Mouse (Mus musculus) forebrain, embryonic 11.5 days (tissue): ENCODE data around the gene Stard10. TPM values are rescaled to one million over a fixed set of nuclear protein-coding genes. Genes with fewer than 3 reads are reported as not detected.

Experiments
- ATAC-seq: fragments of 200-750 bp; cut with Nextera tagmentation; replicated peaks from 2 replicates; pipeline ENCODE4 v1.8.0; 2017; ENCODE audit warnings: moderate TSS enrichment; ENCODE audit not compliant: low FRiP score
- DNase-seq: peaks from one replicate; pipeline ENCODE4 v3.0.0-alpha.2; 2017; ENCODE audit warnings: low spot score
- H3K27ac ChIP-seq: fragments of 300-500 bp; sonication (generic); 2 replicates; pipeline ENCODE4 v1.5.1; 2014; ENCODE audit warnings: low read depth, low read length
- H3K27me3 ChIP-seq: fragments of 300-500 bp; sonication (generic); 2 replicates; pipeline ENCODE4 v1.6.1; 2014; ENCODE audit warnings: mild to moderate bottlenecking, low read length, mixed read lengths; ENCODE audit not compliant: control insufficient read depth, insufficient read depth
- H3K36me3 ChIP-seq: fragments of 300-500 bp; sonication (generic); 2 replicates; pipeline ENCODE4 v1.6.1; 2014; ENCODE audit warnings: mild to moderate bottlenecking, low read length, moderate library complexity, mixed read lengths; ENCODE audit not compliant: control insufficient read depth, insufficient read depth
- H3K4me1 ChIP-seq: fragments of 300-500 bp; sonication (generic); replicated peaks from 2 replicates; pipeline ENCODE4 v1.6.1; 2014; ENCODE audit warnings: low read length, mixed read lengths; ENCODE audit not compliant: control insufficient read depth, insufficient read depth
- H3K4me2 ChIP-seq: fragments of 300-500 bp; sonication (generic); 2 replicates; pipeline ENCODE4 v1.6.1; 2014; ENCODE audit warnings: low read depth, mild to moderate bottlenecking, low read length, moderate library complexity, mixed read lengths; ENCODE audit not compliant: severe bottlenecking
- H3K4me3 ChIP-seq: fragments of 300-500 bp; sonication (generic); 2 replicates; pipeline ENCODE4 v1.5.1; 2014; ENCODE audit warnings: low read depth, low read length
- H3K9ac ChIP-seq: fragments of 300-500 bp; sonication (generic); 2 replicates; pipeline ENCODE4 v1.6.1; 2014; ENCODE audit warnings: low read length
- H3K9me3 ChIP-seq: fragments of 300-500 bp; sonication (generic); 2 replicates; pipeline ENCODE4 v1.6.1; 2016; ENCODE audit warnings: low read length, mixed read lengths; ENCODE audit not compliant: control insufficient read depth
- WGBS: fragments of 180-500 bp; shearing (Covaris S2); extraction: QIAGEN DNeasy Blood & Tissue Kit; methylation state at CpG from one replicate; pipeline ENCODE4 v1.1.7; 2014; 5-methylcytosine and 5-hydroxymethylcytosine counted together
- polyA plus RNA-seq: library from polyadenylated mRNA; unstranded; fragments of >200 nt; fragmentation: Nextera tagmentation; extraction: Ambion mirVana; gene quantifications from 2 replicates; pipeline ENCODE4 v1.2.1, GENCODE M21; 2014

The Stard10 gene
- polyA plus RNA-seq, 1 experiment from 2014 or later = 6.3 TPM

- Histone ChIP-seq H3K9me3 (no peaks in the 10 kb centered on the region), H3K27ac (no peak overlapping the region), H3K4me2 (no peak overlapping the region), H3K36me3 (no peaks in the 10 kb centered on the region), H3K9ac (no peak overlapping the region; the same call in 1 of the 2 replicates), H3K4me3 (no peak overlapping the region), H3K27me3 (no peaks in the 10 kb centered on the region), H3K4me1 (no peaks in the 10 kb centered on the region; the same call in 1 of the 2 replicates)
- WGBS = 79% methylated on average over 4 of the region's 4 CpGs
- ATAC-seq (no peak), DNase-seq (no peak)
Measured at GRCm38 (mm10) chr7:101329606-101330005, 12.7 kb downstream of the Stard10 start.

DNA sequence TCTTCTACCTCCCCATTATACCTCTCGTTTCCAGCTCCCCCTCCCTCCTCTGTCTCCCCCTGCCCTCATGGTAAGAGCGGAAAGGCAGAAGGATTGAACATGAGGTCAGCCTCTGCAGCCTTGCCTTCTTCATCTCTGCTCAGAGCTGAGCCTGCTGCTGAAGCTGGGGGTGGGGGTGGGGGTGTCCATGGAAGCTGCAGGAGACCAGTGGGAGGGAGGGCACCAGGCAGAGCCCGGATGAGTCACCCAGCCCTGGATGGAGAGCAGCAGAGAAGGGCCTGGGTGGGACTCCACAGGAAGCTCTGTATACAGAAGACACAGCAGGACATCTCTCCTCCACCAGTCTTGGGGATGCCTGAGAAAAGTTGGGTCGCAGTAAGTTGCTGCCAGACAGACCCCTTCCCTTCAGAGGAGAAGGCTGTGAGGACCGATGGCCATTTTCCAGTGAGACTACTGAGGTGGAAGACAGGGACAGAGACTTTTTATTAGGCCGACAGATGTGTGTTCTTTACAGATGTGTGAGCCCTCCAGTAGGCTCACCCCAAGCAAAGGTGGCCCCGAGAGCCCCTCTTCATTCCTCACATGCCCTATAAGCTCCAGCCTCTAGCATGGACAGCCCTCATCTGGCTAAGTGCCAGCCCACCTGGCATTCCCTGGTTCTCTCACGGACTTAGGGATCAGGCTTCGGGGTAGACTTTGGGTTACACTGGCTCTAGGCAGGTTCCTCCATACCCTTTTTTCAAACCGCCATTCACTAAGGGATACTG lies 13.4 kb downstream of the Stard10 start:
- Histone ChIP-seq H3K4me1 (no peaks in the 10 kb centered on the region; the same call in 1 of the 2 replicates), H3K9ac (no peak overlapping the region), H3K4me3 (no peak overlapping the region), H3K27me3 (no peaks in the 10 kb centered on the region), H3K9me3 (no peaks in the 10 kb centered on the region), H3K4me2 (no peak overlapping the region), H3K36me3 (no peaks in the 10 kb centered on the region), H3K27ac (no peak overlapping the region)
- WGBS = 72% methylated on average over 10 of the region's 10 CpGs
- ATAC-seq (no peak), DNase-seq (no peak)

- ATAC-seq = no peak
- WGBS = 71% methylated on average over 4 of the region's 4 CpGs
- no peak overlapping the region for H3K27ac ChIP-seq
Measured at GRCm38 (mm10) chr7:101330841-101331173, 13.9 kb downstream of the Stard10 start.

GRCm38 (mm10) chr7:101332045-101332831 lies 15.4 kb downstream of the Stard10 start:
- no peak overlapping the region for H3K4me3 ChIP-seq
- H3K9me3 ChIP-seq = no peaks in the 10 kb centered on the region
- H3K4me2 ChIP-seq = no peak overlapping the region
- no peak overlapping the region for H3K9ac ChIP-seq
- H3K27ac ChIP-seq = no peak overlapping the region
- WGBS = 83% methylated on average over 5 of the region's 5 CpGs
- no peak for DNase-seq
- H3K27me3 ChIP-seq = no peaks in the 10 kb centered on the region
- no peaks in the 10 kb centered on the region; the same call in 1 of the 2 replicates for H3K4me1 ChIP-seq
- H3K36me3 ChIP-seq = no peaks in the 10 kb centered on the region
- no peak for ATAC-seq

More at GRCm38 (mm10) chr7:101330841-101331173, 13.9 kb downstream of the Stard10 start:
- no peaks in the 10 kb centered on the region for H3K36me3 ChIP-seq
- H3K4me1 ChIP-seq = no peaks in the 10 kb centered on the region; the same call in 1 of the 2 replicates
- H3K9me3 ChIP-seq = no peaks in the 10 kb centered on the region
- DNase-seq = no peak
- no peak overlapping the region for H3K4me3 ChIP-seq
- no peak overlapping the region for H3K9ac ChIP-seq
- H3K4me2 ChIP-seq = no peak overlapping the region
- no peaks in the 10 kb centered on the region for H3K27me3 ChIP-seq

DNA sequence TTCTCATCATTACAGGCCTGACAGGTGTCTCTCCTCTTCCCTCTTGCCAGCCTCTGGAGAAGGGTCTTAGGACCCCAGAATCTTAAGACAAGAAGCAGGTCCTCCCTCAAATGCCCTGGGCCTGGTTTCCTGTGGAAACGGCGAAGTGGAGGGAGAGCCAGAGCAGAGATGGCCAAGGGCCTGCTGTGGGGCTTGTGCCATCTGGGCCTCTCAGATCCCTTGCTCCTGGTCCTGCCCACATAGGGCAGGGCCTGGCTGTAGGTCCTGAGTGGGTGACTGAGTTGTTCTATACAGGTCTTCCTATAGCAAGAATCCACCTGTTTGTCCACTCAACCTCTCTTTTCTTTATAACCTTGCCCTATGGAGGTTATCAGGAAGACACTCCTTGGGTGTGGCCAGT lies 18.3 kb downstream of the Stard10 start:
- H3K9ac ChIP-seq = no peak overlapping the region
- H3K27me3 ChIP-seq = no peaks in the 10 kb centered on the region
- no peaks in the 10 kb centered on the region for H3K36me3 ChIP-seq
- no peaks in the 10 kb centered on the region for H3K4me1 ChIP-seq
- H3K4me2 ChIP-seq = no peak overlapping the region
- DNase-seq (no peak), ATAC-seq (no peak)
- H3K27ac ChIP-seq = no peak overlapping the region
- no peaks in the 10 kb centered on the region for H3K9me3 ChIP-seq
- 85% methylated on average over 2 of the region's 2 CpGs for WGBS
- H3K4me3 ChIP-seq = no peak overlapping the region

DNA sequence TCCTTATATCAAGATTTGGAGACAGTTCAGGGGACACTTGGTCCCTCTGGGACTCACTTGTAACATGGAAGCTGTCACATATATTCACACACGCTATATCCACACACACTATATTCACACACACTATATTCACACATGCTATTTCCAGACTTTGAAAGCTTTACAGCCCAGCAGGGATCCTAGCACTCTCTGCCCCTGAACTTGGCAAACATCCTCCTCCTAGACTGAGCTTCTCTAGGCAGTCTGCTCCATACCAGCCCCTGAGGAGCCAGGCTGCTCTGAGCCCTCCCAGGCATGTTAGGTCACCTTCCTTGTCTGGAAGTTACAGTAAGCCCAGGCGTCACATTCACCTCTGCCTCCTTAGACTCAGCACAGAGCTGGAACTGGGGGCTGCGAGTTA lies 19.8 kb downstream of the Stard10 start:
- Histone ChIP-seq H3K9me3 (no peaks in the 10 kb centered on the region), H3K27ac (no peak overlapping the region), H3K36me3 (no peaks in the 10 kb centered on the region), H3K4me2 (no peak overlapping the region), H3K4me3 (no peak overlapping the region), H3K4me1 (no peaks in the 10 kb centered on the region), H3K9ac (no peak overlapping the region), H3K27me3 (no peaks in the 10 kb centered on the region)
- DNase-seq (no peak), ATAC-seq (no peak)
- WGBS = 92% methylated on average over 3 of the region's 3 CpGs

DNA sequence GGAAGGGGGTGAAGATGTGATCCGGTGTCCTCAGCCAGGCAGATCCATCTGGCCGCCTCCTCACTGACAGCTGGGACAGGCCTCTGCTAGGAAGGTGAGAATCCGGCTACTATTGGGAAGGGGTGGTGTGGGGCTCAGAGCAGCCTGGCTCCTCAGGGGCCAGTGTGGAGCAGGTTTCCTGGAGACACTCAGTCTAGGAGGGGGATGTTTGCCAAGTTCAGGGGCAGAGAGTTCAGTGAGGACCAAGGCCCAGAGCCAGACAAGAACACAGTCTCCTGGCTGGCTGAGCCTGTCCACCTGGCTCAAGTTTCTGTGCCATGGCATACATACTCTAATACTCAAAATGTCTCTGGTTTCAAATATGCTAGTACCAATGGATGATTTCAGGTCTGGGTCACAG lies 20.5 kb downstream of the Stard10 start:
- no peaks in the 10 kb centered on the region for H3K4me1 ChIP-seq
- no peak overlapping the region for H3K27ac ChIP-seq
- DNase-seq (no peak), ATAC-seq (no peak)
- H3K9ac ChIP-seq = no peak overlapping the region
- H3K9me3 ChIP-seq = no peaks in the 10 kb centered on the region
- no peak overlapping the region for H3K4me3 ChIP-seq
- H3K27me3 ChIP-seq = no peaks in the 10 kb centered on the region
- no peak overlapping the region for H3K4me2 ChIP-seq
- no peaks in the 10 kb centered on the region for H3K36me3 ChIP-seq
- 92% methylated on average over 3 of the region's 3 CpGs for WGBS

DNA sequence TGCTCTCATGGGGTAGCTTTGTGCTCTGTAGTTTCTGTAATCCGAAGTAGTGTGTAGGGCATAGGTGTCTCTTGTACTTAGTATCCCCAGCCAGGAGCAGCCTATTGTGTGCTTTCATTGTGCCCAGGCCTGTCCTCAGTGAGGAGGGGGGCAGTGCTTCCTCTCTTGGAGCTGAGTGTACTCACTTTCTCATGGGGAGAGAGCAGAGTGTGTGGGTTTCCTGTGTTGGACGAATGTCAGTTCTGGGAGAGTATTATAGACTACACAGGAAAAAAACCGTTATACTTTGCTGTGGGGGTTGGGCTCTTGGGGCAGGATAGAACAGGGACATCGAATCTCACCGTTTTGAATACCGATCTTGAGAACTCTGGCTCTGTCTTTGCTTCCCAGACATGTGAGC lies 24.5 kb downstream of the Stard10 start:
- Histone ChIP-seq H3K4me2 (no peak overlapping the region), H3K9me3 (no peaks in the 10 kb centered on the region), H3K36me3 (no peaks in the 10 kb centered on the region), H3K4me1 (0 out of 2 replicates have a peak, but pooled peaks cover 2% of the 10 kb centered on the region), H3K27ac (no peak overlapping the region), H3K4me3 (no peak overlapping the region), H3K9ac (no peak overlapping the region), H3K27me3 (no peaks in the 10 kb centered on the region)
- ATAC-seq = no peak
- WGBS = 69% methylated on average over 6 of the region's 6 CpGs
- DNase-seq = no peak
